Mouse (Mus musculus) layer of hippocampus, postnatal 36 days (tissue): Measurements from ENCODE around the gene B3glct. TPM values are rescaled to one million over a fixed set of nuclear protein-coding genes. Genes with fewer than 3 reads are reported as not detected.

ENCODE experiments used
- DNase-seq, 2 experiments: peaks; one replicate each; pipeline ENCODE4 v3.0.0; 2022
- total RNA-seq, 2 experiments: library from RNA; stranded (reverse); gene quantifications; 2 replicates each; pipeline ENCODE4 v1.2.3; 2021

B3glct gene
- 10 to 100 TPM; 11.6 to 11.8 TPM for total RNA-seq

GRCm38 (mm10) chr5:149678100-149678989, at the start of gene B3glct:
TSS of gene B3glct (plus strand) at chr5:149678230.
- DNase-seq: peak; percentile 79 to 81

GRCm38 (mm10) chr5:149634409-149635035, 43.5 kb upstream of the B3glct start:
- no peak for DNase-seq

GRCm38 (mm10) chr5:149635556-149635955, 42.5 kb upstream of the B3glct start:
- no peak for DNase-seq

- DNase-seq: peak; percentile 99
Measured at GRCm38 (mm10) chr5:149636075-149636920, 41.7 kb upstream of the B3glct start, which contains the start of gene Hsph1. TSS of gene Hsph1 (minus strand) at chr5:149636376.

GRCm38 (mm10) chr5:149637306-149637705, 40.7 kb upstream of the B3glct start:
- DNase-seq: no peak

GRCm38 (mm10) chr5:149641277-149641892, 36.6 kb upstream of the B3glct start:
- DNase-seq: no peak

- DNase-seq: no peak
Measured at GRCm38 (mm10) chr5:149642366-149642765, 35.7 kb upstream of the B3glct start.

- DNase-seq: no peak
Measured at GRCm38 (mm10) chr5:149642783-149643509, 35.1 kb upstream of the B3glct start.

GRCm38 (mm10) chr5:149647367-149648115, 30.5 kb upstream of the B3glct start:
- DNase-seq: peak in 1 of 2 experiments; percentile 8

- no peak for DNase-seq
Measured at GRCm38 (mm10) chr5:149648196-149648595, 29.8 kb upstream of the B3glct start.

GRCm38 (mm10) chr5:149648895-149649406, 29.1 kb upstream of the B3glct start:
- no peak for DNase-seq

GRCm38 (mm10) chr5:149649499-149650178, 28.4 kb upstream of the B3glct start:
- no peak for DNase-seq

GRCm38 (mm10) chr5:149650179-149650553, 27.9 kb upstream of the B3glct start:
- DNase-seq: no peak

- no peak for DNase-seq
Measured at GRCm38 (mm10) chr5:149655636-149656035, 22.4 kb upstream of the B3glct start.

GRCm38 (mm10) chr5:149658022-149658421, 20.0 kb upstream of the B3glct start:
- no peak for DNase-seq

GRCm38 (mm10) chr5:149658741-149659413, 19.2 kb upstream of the B3glct start:
- DNase-seq: no peak

- DNase-seq: no peak
Measured at GRCm38 (mm10) chr5:149659414-149659780, 18.6 kb upstream of the B3glct start.

- DNase-seq: no peak
Measured at GRCm38 (mm10) chr5:149661428-149661827, 16.6 kb upstream of the B3glct start.

- no peak for DNase-seq
Measured at GRCm38 (mm10) chr5:149662980-149663379, 15.1 kb upstream of the B3glct start.
